Mouse (Mus musculus): ENCODE data around the gene Pi4k2a. TPM values are rescaled to one million over a fixed set of nuclear protein-coding genes. Genes with fewer than 3 reads are reported as not detected.

Pi4k2a gene
- polyA plus RNA-seq, 1 experiment from 2014 or later = 24.9 TPM

- 69% methylated on average over 10 of the region's 10 CpGs for WGBS
- peak overlapping the region; percentile 79; the same call in 1 of the 2 replicates for H3K4me2 ChIP-seq
Measured at GRCm38 (mm10) chr19:42169322-42169975, 79.2 kb downstream of the Pi4k2a start.

DNA sequence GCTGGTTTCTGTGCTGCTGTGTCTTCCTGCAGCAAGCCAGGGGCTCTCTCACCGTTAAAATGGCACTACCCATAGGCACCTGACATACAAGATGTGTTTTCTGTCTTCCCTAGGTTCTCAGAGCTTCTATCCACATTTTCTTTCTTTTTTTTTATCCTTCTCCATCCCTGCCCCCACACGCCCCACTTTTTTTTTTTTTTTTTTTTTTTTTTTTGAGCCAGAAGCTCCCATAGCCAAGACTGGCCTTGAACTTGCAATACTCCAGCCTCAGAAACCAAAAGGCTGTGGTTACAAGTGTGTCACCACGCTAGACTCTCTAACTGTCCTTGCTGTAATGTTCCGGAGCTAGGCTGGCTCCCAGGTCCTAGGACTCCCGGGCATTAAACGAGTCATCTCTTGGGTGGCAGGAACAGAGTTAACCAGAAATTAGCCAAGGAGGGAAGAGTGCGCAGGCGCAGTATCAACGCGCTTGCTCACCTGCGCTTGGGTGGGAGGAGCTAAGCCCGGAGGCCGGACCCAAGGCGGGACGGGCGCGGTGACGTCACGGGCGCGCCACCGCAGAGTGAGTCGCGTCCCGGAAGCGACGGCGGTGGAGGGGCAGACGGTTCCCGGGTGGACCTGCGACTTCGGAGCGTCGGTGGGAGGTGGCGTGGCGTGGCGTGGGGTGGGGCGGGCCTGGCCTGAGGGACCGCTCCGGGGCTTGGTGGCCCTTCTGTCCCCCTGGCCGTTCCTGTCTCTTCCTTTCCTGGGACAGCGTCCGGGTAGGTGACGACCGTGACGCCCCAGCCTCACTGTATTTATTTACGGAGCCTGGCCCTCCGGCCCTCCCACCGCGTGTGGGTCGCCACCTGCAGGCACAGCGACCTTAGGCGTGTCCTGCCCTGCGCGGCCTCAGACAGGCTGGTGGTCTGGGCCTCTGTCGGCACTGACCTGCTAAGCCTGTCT lies 80.0 kb downstream of the Pi4k2a start:
- Histone ChIP-seq H3K27me3 (peaks cover 21% of the 10 kb centered on the region), H3K4me3 (peak overlapping the region; percentile 92), H3K36me3 (no peaks in the 10 kb centered on the region), H3K27ac (no peak overlapping the region), H3K4me1 (peaks cover 20% of the 10 kb centered on the region), H3K4me2 (peak overlapping the region; percentile 79), H3K9me3 (no peaks in the 10 kb centered on the region), H3K9ac (peak overlapping the region; percentile 90)
- WGBS = 2% methylated on average over 56 of the region's 56 CpGs
- peak; percentile 80 for ATAC-seq (ENCODE audit: insufficient number of reproducible peaks, insufficient read depth, low FRiP score, low TSS enrichment, low read depth)

More at GRCm38 (mm10) chr19:42169322-42169975, 79.2 kb downstream of the Pi4k2a start:
- Histone ChIP-seq H3K27me3 (peaks cover 21% of the 10 kb centered on the region), H3K9me3 (no peaks in the 10 kb centered on the region), H3K9ac (peak overlapping the region; percentile 44), H3K4me1 (peaks cover 20% of the 10 kb centered on the region), H3K4me3 (no peak overlapping the region), H3K36me3 (no peaks in the 10 kb centered on the region), H3K27ac (no peak overlapping the region)
- no peak for ATAC-seq (ENCODE audit: insufficient number of reproducible peaks, insufficient read depth, low FRiP score, low TSS enrichment, low read depth)

Other genes with a start within 250 kb of the Pi4k2a start
- 4.9 and 5.3 TPM in 2 replicates for gene Frat2, start 242.3 kb upstream of the Pi4k2a start, polyA plus RNA-seq (2015; fragmentation: Nextera tagmentation; extraction: Ambion mirVana)
- 15.2 and 16.8 TPM in 2 replicates for gene Rrp12, start 194.3 kb upstream of the Pi4k2a start, polyA plus RNA-seq (2015; fragmentation: Nextera tagmentation; extraction: Ambion mirVana)
- gene Pgam1, start 178.5 kb upstream of the Pi4k2a start, polyA plus RNA-seq (2015; fragmentation: Nextera tagmentation; extraction: Ambion mirVana) = 539 and 631 TPM in 2 replicates
- 88.2 and 90.2 TPM in 2 replicates for gene Exosc1, start 157.0 kb upstream of the Pi4k2a start, polyA plus RNA-seq (2015; fragmentation: Nextera tagmentation; extraction: Ambion mirVana)
- gene Zdhhc16, start 157.0 kb upstream of the Pi4k2a start, polyA plus RNA-seq (2015; fragmentation: Nextera tagmentation; extraction: Ambion mirVana) = 91.2 and 97.3 TPM in 2 replicates
- 41.2 and 41.7 TPM in 2 replicates for gene Mms19, start 109.3 kb upstream of the Pi4k2a start, polyA plus RNA-seq (2015; fragmentation: Nextera tagmentation; extraction: Ambion mirVana)
- 23.0 and 23.5 TPM in 2 replicates for gene Ubtd1, start 108.7 kb upstream of the Pi4k2a start, polyA plus RNA-seq (2015; fragmentation: Nextera tagmentation; extraction: Ambion mirVana)
- gene Ankrd2, start 54.5 kb upstream of the Pi4k2a start, polyA plus RNA-seq (2015; fragmentation: Nextera tagmentation; extraction: Ambion mirVana) = 0.25 and 0.31 TPM in 2 replicates
- 1.3 and 3.3 TPM in 2 replicates for gene Hoga1, start 44.9 kb upstream of the Pi4k2a start, polyA plus RNA-seq (2015; fragmentation: Nextera tagmentation; extraction: Ambion mirVana)
- gene 4933411K16Rik, start 38.2 kb upstream of the Pi4k2a start, polyA plus RNA-seq (2015; fragmentation: Nextera tagmentation; extraction: Ambion mirVana) = not detected in 2 replicates
- 34.0 and 41.2 TPM in 2 replicates for gene Morn4, start 4.1 kb upstream of the Pi4k2a start, polyA plus RNA-seq (2015; fragmentation: Nextera tagmentation; extraction: Ambion mirVana)
- 29.8 and 35.5 TPM in 2 replicates for gene Avpi1, start 38.6 kb downstream of the Pi4k2a start, polyA plus RNA-seq (2015; fragmentation: Nextera tagmentation; extraction: Ambion mirVana)
- 11.6 and 13.3 TPM in 2 replicates for gene Marveld1, start 56.9 kb downstream of the Pi4k2a start, polyA plus RNA-seq (2015; fragmentation: Nextera tagmentation; extraction: Ambion mirVana)
- 25.7 and 27.6 TPM in 2 replicates for gene Zfyve27, start 73.5 kb downstream of the Pi4k2a start, polyA plus RNA-seq (2015; fragmentation: Nextera tagmentation; extraction: Ambion mirVana)
- gene Sfrp5, start 111.8 kb downstream of the Pi4k2a start, polyA plus RNA-seq (2015; fragmentation: Nextera tagmentation; extraction: Ambion mirVana) = 1.4 and 1.7 TPM in 2 replicates
- 1.5 and 1.8 TPM in 2 replicates for gene Golga7b, start 157.1 kb downstream of the Pi4k2a start, polyA plus RNA-seq (2015; fragmentation: Nextera tagmentation; extraction: Ambion mirVana)